Mouse (Mus musculus) ES-Bruce4 (cell line): ENCODE data around the gene Pimreg. TPM values are rescaled to one million over a fixed set of nuclear protein-coding genes. Genes with fewer than 3 reads are reported as not detected.

Experiments used
- H3K27ac ChIP-seq: 2 replicates; pipeline ENCODE4 v1.5.1; 2012; ENCODE audit warnings: low read length, inconsistent platforms; ENCODE audit not compliant: insufficient read depth
- H3K27me3 ChIP-seq: 2 replicates; pipeline ENCODE4 v1.6.1; 2012; ENCODE audit warnings: mild to moderate bottlenecking, low read length, inconsistent platforms; ENCODE audit not compliant: control insufficient read depth, poor library complexity, insufficient read depth, severe bottlenecking
- H3K36me3 ChIP-seq: 2 replicates; pipeline ENCODE4 v1.6.1; 2012; ENCODE audit warnings: inconsistent platforms, mild to moderate bottlenecking, low read length, moderate library complexity; ENCODE audit not compliant: control insufficient read depth, poor library complexity, insufficient read depth, severe bottlenecking
- H3K4me1 ChIP-seq: one replicate; pipeline ENCODE4 v1.8.1; 2011; ENCODE audit warnings: low read length; ENCODE audit not compliant: control insufficient read depth, insufficient read depth
- H3K4me3 ChIP-seq: 2 replicates; pipeline ENCODE4 v1.5.1; 2011; ENCODE audit warnings: low read depth, mild to moderate bottlenecking, low read length
- H3K9ac ChIP-seq: 2 replicates; pipeline ENCODE4 v1.6.1; 2012; ENCODE audit warnings: low read depth, mild to moderate bottlenecking, inconsistent platforms; ENCODE audit not compliant: poor library complexity, severe bottlenecking
- H3K9me3 ChIP-seq: replicated peaks from 2 replicates; pipeline ENCODE4 v1.6.1; 2012; ENCODE audit warnings: mild to moderate bottlenecking, low read length, inconsistent platforms; ENCODE audit not compliant: control insufficient read depth, poor library complexity, insufficient read depth, severe bottlenecking
- CTCF ChIP-seq: IDR thresholded peaks from one replicate; pipeline ENCODE4 v1.8.1; 2011; ENCODE audit warnings: low read depth, low read length
- EP300 ChIP-seq: IDR thresholded peaks from 2 replicates; pipeline ENCODE4 v1.6.1; 2011; ENCODE audit warnings: low read depth, low read length; ENCODE audit not compliant: insufficient read depth
- POLR2A ChIP-seq: IDR thresholded peaks from one replicate; pipeline ENCODE4 v1.8.1; 2011; ENCODE audit warnings: low read length; ENCODE audit not compliant: insufficient read depth
- polyA plus RNA-seq: library from polyadenylated mRNA; stranded (reverse); fragments of >200 nt; gene quantifications from 2 replicates; pipeline ENCODE4 v1.2.4, GENCODE M21; 2011; ENCODE audit warnings: low read depth; ENCODE audit not compliant: missing spikeins, insufficient read depth, insufficient read length

Gene Pimreg
- polyA plus RNA-seq, 1 experiment, result 43.6 TPM

GRCm38 (mm10) chr11:72024193-72024781, 17.5 kb upstream of the Pimreg start:
- Histone ChIP-seq H3K36me3 (no peaks in the 10 kb centered on the region), H3K27me3 (no peaks in the 10 kb centered on the region), H3K9ac (no peak overlapping the region), H3K9me3 (no peaks in the 10 kb centered on the region), H3K27ac (no peak overlapping the region), H3K4me3 (no peak overlapping the region), H3K4me1 (no peaks in the 10 kb centered on the region)
- TF ChIP-seq CTCF (peak; percentile 69), EP300 (no peak)

- no peaks in the 10 kb centered on the region for H3K4me1 ChIP-seq
- H3K36me3 ChIP-seq, result no peaks in the 10 kb centered on the region
- TF ChIP-seq EP300 (no peak), POLR2A (no peak), CTCF (no peak)
- no peaks in the 10 kb centered on the region for H3K9me3 ChIP-seq
- H3K4me3 ChIP-seq, result no peak overlapping the region
- no peaks in the 10 kb centered on the region for H3K27me3 ChIP-seq
- no peak overlapping the region for H3K9ac ChIP-seq
- H3K27ac ChIP-seq, result no peak overlapping the region
Measured at GRCm38 (mm10) chr11:72025843-72026242, 16.0 kb upstream of the Pimreg start.

- Histone ChIP-seq H3K36me3 (no peaks in the 10 kb centered on the region), H3K27ac (no peak overlapping the region), H3K4me3 (no peak overlapping the region), H3K9ac (no peak overlapping the region), H3K4me1 (no peaks in the 10 kb centered on the region), H3K27me3 (no peaks in the 10 kb centered on the region), H3K9me3 (no peaks in the 10 kb centered on the region)
- TF ChIP-seq EP300 (no peak), CTCF (no peak), POLR2A (no peak)
Measured at GRCm38 (mm10) chr11:72026516-72026915, 15.3 kb upstream of the Pimreg start.

- Histone ChIP-seq H3K9me3 (no peaks in the 10 kb centered on the region), H3K27me3 (no peaks in the 10 kb centered on the region), H3K4me1 (no peaks in the 10 kb centered on the region), H3K9ac (no peak overlapping the region), H3K4me3 (no peak overlapping the region), H3K27ac (no peak overlapping the region), H3K36me3 (no peaks in the 10 kb centered on the region)
- no peak for TF ChIP-seq POLR2A
- no peak for TF ChIP-seq CTCF
- no peak for TF ChIP-seq EP300
Measured at GRCm38 (mm10) chr11:72027836-72028235, 14.0 kb upstream of the Pimreg start.

GRCm38 (mm10) chr11:72029143-72029542, 12.7 kb upstream of the Pimreg start:
- Histone ChIP-seq H3K27ac (no peak overlapping the region), H3K4me3 (no peak overlapping the region), H3K9me3 (no peaks in the 10 kb centered on the region), H3K4me1 (no peaks in the 10 kb centered on the region), H3K9ac (no peak overlapping the region), H3K27me3 (no peaks in the 10 kb centered on the region), H3K36me3 (no peaks in the 10 kb centered on the region)
- TF ChIP-seq EP300 (no peak), CTCF (peak; percentile 50)

GRCm38 (mm10) chr11:72031353-72031752, 10.5 kb upstream of the Pimreg start:
- H3K27ac ChIP-seq, result no peak overlapping the region
- H3K9me3 ChIP-seq, result no peaks in the 10 kb centered on the region
- no peak overlapping the region for H3K9ac ChIP-seq
- H3K27me3 ChIP-seq, result no peaks in the 10 kb centered on the region
- H3K36me3 ChIP-seq, result no peaks in the 10 kb centered on the region
- no peaks in the 10 kb centered on the region for H3K4me1 ChIP-seq
- H3K4me3 ChIP-seq, result no peak overlapping the region
- TF ChIP-seq POLR2A (no peak), EP300 (no peak), CTCF (no peak)
